Mouse (Mus musculus): Measurements from ENCODE around the gene Rab13. TPM values are rescaled to one million over a fixed set of nuclear protein-coding genes. Genes with fewer than 3 reads are reported as not detected.

The Rab13 gene
- total RNA-seq, 2 experiments from 2014 or later: 26.8 to 29.3 TPM

- DNase-seq (ENCODE audit: low spot score in 2 of 2): no peak
Measured at GRCm38 (mm10) chr3:90256731-90257530, 43.4 kb downstream of the Rab13 start.

- DNase-seq (ENCODE audit: low spot score in 2 of 2): no peak
Measured at GRCm38 (mm10) chr3:90258521-90258920, 45.0 kb downstream of the Rab13 start.

GRCm38 (mm10) chr3:90263121-90263771 lies 49.8 kb downstream of the Rab13 start:
- DNase-seq (ENCODE audit: low spot score in 2 of 2): no peak

- DNase-seq (ENCODE audit: low spot score in 2 of 2): no peak
Measured at GRCm38 (mm10) chr3:90264687-90265033, 51.2 kb downstream of the Rab13 start.

- peak; percentile 95 to 96 for DNase-seq (ENCODE audit: low spot score in 2 of 2)
Measured at GRCm38 (mm10) chr3:90265034-90265931, 51.8 kb downstream of the Rab13 start, which contains the start of gene Dennd4b. Dennd4b (plus strand) TSS chr3:90265185.

GRCm38 (mm10) chr3:90265932-90266741 lies 52.6 kb downstream of the Rab13 start:
- DNase-seq (ENCODE audit: low spot score in 2 of 2): no peak

GRCm38 (mm10) chr3:90266901-90267775 lies 53.6 kb downstream of the Rab13 start:
- DNase-seq (ENCODE audit: low spot score in 2 of 2): no peak

- DNase-seq (ENCODE audit: low spot score in 2 of 2): no peak
Measured at GRCm38 (mm10) chr3:90268190-90268589, 54.7 kb downstream of the Rab13 start.

GRCm38 (mm10) chr3:90268971-90269370 lies 55.5 kb downstream of the Rab13 start:
- DNase-seq (ENCODE audit: low spot score in 2 of 2): no peak

GRCm38 (mm10) chr3:90270784-90271183 lies 57.3 kb downstream of the Rab13 start:
- DNase-seq (ENCODE audit: low spot score in 2 of 2): no peak

GRCm38 (mm10) chr3:90272170-90272569 lies 58.7 kb downstream of the Rab13 start:
- DNase-seq (ENCODE audit: low spot score in 2 of 2): no peak

- no peak for DNase-seq (ENCODE audit: low spot score in 2 of 2)
Measured at GRCm38 (mm10) chr3:90273855-90274254, 60.4 kb downstream of the Rab13 start.

- no peak for DNase-seq (ENCODE audit: low spot score in 2 of 2)
Measured at GRCm38 (mm10) chr3:90275286-90275685, 61.8 kb downstream of the Rab13 start.

Small RNA genes within 50 kb of the gene (microRNA-seq; reads per million reads assigned to microRNA genes)
- not detected for gene Mir7012

Other genes starting within 250 kb of the Rab13 start
- 10 to 100 TPM; 57.0 to 57.6 TPM for gene Hax1, start 214.9 kb upstream of the Rab13 start, total RNA-seq (2021)
- gene 4933434E20Rik, start 162.1 kb upstream of the Rab13 start, total RNA-seq (2021): 10 to 100 TPM; 53.4 to 54.4 TPM
- gene Ubap2l, start 161.1 kb upstream of the Rab13 start, total RNA-seq (2021): 100 to 1,000 TPM; 170 to 182 TPM
- gene Tpm3, start 141.0 kb upstream of the Rab13 start, total RNA-seq (2021): 100 to 1,000 TPM; 420 to 508 TPM
- under 1 TPM; 0.13 to 0.17 TPM for gene Nup210l, start 109.6 kb upstream of the Rab13 start, total RNA-seq (2021)
- 1,000 to 10,000 TPM; 1,726 to 1,789 TPM for gene Rps27, start within 50 bp of the Rab13 start, total RNA-seq (2021)
- gene Jtb, start 17.9 kb downstream of the Rab13 start, total RNA-seq (2021): 10 to 100 TPM; 48.9 to 53.8 TPM
- gene Creb3l4, start 29.8 kb downstream of the Rab13 start, total RNA-seq (2021): under 1 TPM; 0.18 to 0.25 TPM
- gene Slc39a1, start 34.5 kb downstream of the Rab13 start, total RNA-seq (2021): 10 to 100 TPM; 81.1 to 84.6 TPM
- 10 to 100 TPM; 20.9 to 24.1 TPM for gene Crtc2, start 40.5 kb downstream of the Rab13 start, total RNA-seq (2021)
- gene Dennd4b, start 51.5 kb downstream of the Rab13 start, total RNA-seq (2021): 10 to 100 TPM; 26.1 to 27.2 TPM
- gene Gatad2b, start 79.5 kb downstream of the Rab13 start, total RNA-seq (2021): 10 to 100 TPM; 63.6 to 67.4 TPM
- gene Slc27a3, start 176.2 kb downstream of the Rab13 start, total RNA-seq (2021): 1 to 10 TPM; 7.2 to 7.4 TPM
- gene Ints3, start 219.9 kb downstream of the Rab13 start, total RNA-seq (2021): 10 to 100 TPM; 31.8 to 32.0 TPM

Measured in gastrocnemius, postnatal 4 days (tissue).